Mouse (Mus musculus): ENCODE results near the gene Net1. TPM values are rescaled to one million over a fixed set of nuclear protein-coding genes. Genes with fewer than 3 reads are reported as not detected.

The Net1 gene
- total and polyA plus RNA-seq, 2 experiments from 2014 or later: 17.2 to 38.7 TPM

- H3K9me3 ChIP-seq (replicated peaks; ENCODE audit: control insufficient read depth, low read length): no peaks in the 10 kb centered on the region
- H3K4me1 ChIP-seq (ENCODE audit: control insufficient read depth, insufficient read depth): peaks cover 3% of the 10 kb centered on the region
- H3K4me2 ChIP-seq (ENCODE audit: low read depth, low read length): no peak overlapping the region
- no peak overlapping the region for H3K9ac ChIP-seq (replicated peaks; ENCODE audit: low read depth, low read length)
- no peak for DNase-seq (ENCODE audit: low spot score)
- whole genome bisulfite sequencing: 71% methylated on average over 8 of the region's 8 CpGs
- no peak overlapping the region for H3K4me3 ChIP-seq (ENCODE audit: low read depth, low read length)
- no peak for ATAC-seq (ENCODE audit: insufficient read depth, low read depth)
- no peaks in the 10 kb centered on the region for H3K27me3 ChIP-seq (ENCODE audit: control insufficient read depth, insufficient read depth, low read length)
- no peaks in the 10 kb centered on the region for H3K36me3 ChIP-seq (replicated peaks; ENCODE audit: control insufficient read depth, insufficient read depth, low read length)
- no peak overlapping the region for H3K27ac ChIP-seq (ENCODE audit: low read depth)
- TF ChIP-seq CTCF (IDR thresholded peaks at IDR 0.05; ENCODE audit: low read depth) (no peak), EP300 (IDR thresholded peaks at IDR 0.05; ENCODE audit: low read depth) (no peak)
These were observed 22.5 kb downstream of the Net1 start for GRCm38 (mm10) chr13:3895397-3895980.

DNA sequence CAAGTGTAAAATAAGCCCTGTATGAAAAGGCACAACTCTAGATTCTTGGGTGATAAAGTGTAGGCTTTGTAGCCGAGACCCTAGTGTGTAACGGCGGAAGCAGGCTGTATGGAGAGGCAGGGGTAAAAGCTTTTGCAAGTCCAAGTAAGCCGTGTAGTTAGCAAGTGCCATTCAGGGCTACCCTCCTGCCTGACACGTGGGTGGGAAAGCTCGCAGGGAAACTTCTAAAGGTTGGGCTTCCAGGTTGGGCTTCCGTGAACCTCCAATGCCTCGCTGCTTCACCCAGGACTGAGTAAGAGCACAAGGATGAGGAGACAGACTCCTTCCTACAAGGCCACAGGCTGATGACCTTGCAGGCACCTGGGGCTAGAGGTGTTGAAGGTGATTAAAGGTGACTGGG is 23.5 kb downstream of the Net1 start:
- DNase-seq (ENCODE audit: low spot score): no peak
- Histone ChIP-seq H3K9ac (replicated peaks; ENCODE audit: low read depth, low read length) (no peak overlapping the region), H3K4me3 (ENCODE audit: low read depth, low read length) (no peak overlapping the region), H3K9me3 (replicated peaks; ENCODE audit: control insufficient read depth, low read length) (no peaks in the 10 kb centered on the region), H3K27ac (ENCODE audit: low read depth) (no peak overlapping the region), H3K4me2 (ENCODE audit: low read depth, low read length) (no peak overlapping the region), H3K4me1 (ENCODE audit: control insufficient read depth, insufficient read depth) (peaks cover 3% of the 10 kb centered on the region), H3K27me3 (ENCODE audit: control insufficient read depth, insufficient read depth, low read length) (no peaks in the 10 kb centered on the region), H3K36me3 (replicated peaks; ENCODE audit: control insufficient read depth, insufficient read depth, low read length) (no peaks in the 10 kb centered on the region)
- no peak for ATAC-seq (ENCODE audit: insufficient read depth, low read depth)
- WGBS: 76% methylated on average over 8 of the region's 8 CpGs
- TF ChIP-seq CTCF (IDR thresholded peaks at IDR 0.05; ENCODE audit: low read depth): no peak
- no peak for TF ChIP-seq EP300 (IDR thresholded peaks at IDR 0.05; ENCODE audit: low read depth)

- Histone ChIP-seq H3K9me3 (replicated peaks; ENCODE audit: control insufficient read depth, low read length) (no peaks in the 10 kb centered on the region), H3K4me1 (ENCODE audit: control insufficient read depth, insufficient read depth) (peaks cover 3% of the 10 kb centered on the region), H3K27ac (ENCODE audit: low read depth) (peak overlapping the region; percentile 61; the same call in 1 of the 2 replicates), H3K9ac (replicated peaks; ENCODE audit: low read depth, low read length) (peak overlapping the region; percentile 56), H3K4me2 (ENCODE audit: low read depth, low read length) (peak overlapping the region; percentile 57), H3K4me3 (ENCODE audit: low read depth, low read length) (peak overlapping the region; percentile 58), H3K27me3 (ENCODE audit: control insufficient read depth, insufficient read depth, low read length) (no peaks in the 10 kb centered on the region), H3K36me3 (replicated peaks; ENCODE audit: control insufficient read depth, insufficient read depth, low read length) (peaks cover 4% of the 10 kb centered on the region)
- WGBS: under 1% methylated on average over 35 of the region's 35 CpGs
- DNase-seq (ENCODE audit: low spot score) (peak; percentile 89), ATAC-seq (ENCODE audit: insufficient read depth, low read depth) (peak; percentile 98)
- TF ChIP-seq EP300 (IDR thresholded peaks at IDR 0.05; ENCODE audit: low read depth) (no peak), CTCF (IDR thresholded peaks at IDR 0.05; ENCODE audit: low read depth) (no peak)
These were observed 24.8 kb downstream of the Net1 start for GRCm38 (mm10) chr13:3893126-3893734.

DNA sequence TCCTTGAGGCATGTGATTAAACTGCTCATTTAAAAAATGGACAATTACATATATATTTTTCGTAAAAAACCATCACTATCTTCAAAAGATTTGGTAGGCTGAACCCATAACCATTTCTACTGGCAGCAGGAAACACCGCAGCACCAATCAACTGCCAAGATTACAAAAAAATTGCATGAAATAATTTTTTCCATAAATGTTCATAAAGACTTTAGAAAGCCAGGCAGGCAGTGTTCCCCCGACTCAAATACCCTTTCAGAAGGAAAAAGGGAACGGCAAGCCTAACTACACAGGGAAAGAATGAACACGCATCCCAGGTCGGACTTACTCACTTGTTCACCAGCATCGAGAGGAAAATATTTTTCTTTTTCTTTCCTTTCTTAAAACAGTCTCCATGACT is 25.4 kb downstream of the Net1 start:
- Histone ChIP-seq H3K27me3 (ENCODE audit: control insufficient read depth, insufficient read depth, low read length) (no peaks in the 10 kb centered on the region), H3K36me3 (replicated peaks; ENCODE audit: control insufficient read depth, insufficient read depth, low read length) (peaks cover 11% of the 10 kb centered on the region), H3K27ac (ENCODE audit: low read depth) (no peak overlapping the region), H3K4me1 (ENCODE audit: control insufficient read depth, insufficient read depth) (peaks cover 3% of the 10 kb centered on the region), H3K9ac (replicated peaks; ENCODE audit: low read depth, low read length) (peak overlapping the region; percentile 56; the same call in 1 of the 2 replicates), H3K4me2 (ENCODE audit: low read depth, low read length) (peak overlapping the region; percentile 57), H3K9me3 (replicated peaks; ENCODE audit: control insufficient read depth, low read length) (no peaks in the 10 kb centered on the region), H3K4me3 (ENCODE audit: low read depth, low read length) (peak overlapping the region; percentile 58)
- no peak for DNase-seq (ENCODE audit: low spot score)
- no peak for TF ChIP-seq CTCF (IDR thresholded peaks at IDR 0.05; ENCODE audit: low read depth)
- no peak for TF ChIP-seq EP300 (IDR thresholded peaks at IDR 0.05; ENCODE audit: low read depth)
- ATAC-seq (ENCODE audit: insufficient read depth, low read depth): no peak
- 9% methylated on average over 7 of the region's 7 CpGs for WGBS

- WGBS: 49% methylated on average over 8 of the region's 8 CpGs
- Histone ChIP-seq H3K9ac (replicated peaks; ENCODE audit: low read depth, low read length) (0 out of 2 replicates have a peak overlapping the region, but pooled peaks have one; percentile 39), H3K36me3 (replicated peaks; ENCODE audit: control insufficient read depth, insufficient read depth, low read length) (peaks cover 21% of the 10 kb centered on the region), H3K4me2 (ENCODE audit: low read depth, low read length) (peak overlapping the region; percentile 57), H3K4me3 (ENCODE audit: low read depth, low read length) (peak overlapping the region; percentile 58), H3K27ac (ENCODE audit: low read depth) (no peak overlapping the region), H3K9me3 (replicated peaks; ENCODE audit: control insufficient read depth, low read length) (no peaks in the 10 kb centered on the region), H3K4me1 (ENCODE audit: control insufficient read depth, insufficient read depth) (peaks cover 3% of the 10 kb centered on the region), H3K27me3 (ENCODE audit: control insufficient read depth, insufficient read depth, low read length) (no peaks in the 10 kb centered on the region)
- DNase-seq (ENCODE audit: low spot score) (no peak), ATAC-seq (ENCODE audit: insufficient read depth, low read depth) (no peak)
- TF ChIP-seq CTCF (IDR thresholded peaks at IDR 0.05; ENCODE audit: low read depth) (no peak), EP300 (IDR thresholded peaks at IDR 0.05; ENCODE audit: low read depth) (no peak)
These were observed 26.4 kb downstream of the Net1 start for GRCm38 (mm10) chr13:3891479-3892087.

Data from heart, postnatal 0 days (tissue).